Mouse (Mus musculus) myocyte (in vitro differentiated cells): ENCODE results near the gene Muc20.

Source experiments
- CEBPB ChIP-seq: IDR thresholded peaks from 2 replicates; pipeline ENCODE4 v1.6.1; 2011; ENCODE audit warnings: mild to moderate bottlenecking, moderate library complexity; ENCODE audit not compliant: poor library complexity, insufficient read depth, severe bottlenecking
- MAX ChIP-seq: IDR thresholded peaks from one replicate; pipeline ENCODE4 v1.6.1; 2011; ENCODE audit warnings: low read depth, mild to moderate bottlenecking, control low read depth
- POLR2A ChIP-seq: IDR thresholded peaks from one replicate; pipeline ENCODE4 v1.6.1; 2011; ENCODE audit warnings: low read depth, mild to moderate bottlenecking, control low read depth, moderate library complexity; ENCODE audit not compliant: insufficient read length
- USF1 ChIP-seq: IDR thresholded peaks from one replicate; pipeline ENCODE4 v1.6.1; 2011; ENCODE audit warnings: low read depth, mild to moderate bottlenecking, control low read depth, moderate library complexity

- TF ChIP-seq POLR2A, result no peak
- TF ChIP-seq USF1, result no peak
- TF ChIP-seq CEBPB, result no peak
- TF ChIP-seq MAX, result no peak
Observed at GRCm38 (mm10) chr16:32818441-32818840, 21.2 kb upstream of the Muc20 start.
